Mouse (Mus musculus) small intestine, adult 2 months (tissue): Measurements from ENCODE around the gene Slc7a12.

ENCODE experiments used
- CTCF ChIP-seq: fragments of 200-500 bp; IDR thresholded peaks from 2 replicates; pipeline ENCODE4 v1.5.1; 2012; ENCODE audit warnings: low read depth, mild to moderate bottlenecking, control low read depth, inconsistent platforms, low read length, moderate library complexity, mixed read lengths; ENCODE audit not compliant: insufficient replicate concordance, insufficient read length; ENCODE audit errors: extremely low read depth
- POLR2A ChIP-seq: fragments of 200-500 bp; IDR thresholded peaks from 2 replicates; pipeline ENCODE4 v1.6.1; 2012; ENCODE audit warnings: low read depth, mild to moderate bottlenecking, control low read depth, inconsistent platforms, low read length, moderate library complexity

DNA sequence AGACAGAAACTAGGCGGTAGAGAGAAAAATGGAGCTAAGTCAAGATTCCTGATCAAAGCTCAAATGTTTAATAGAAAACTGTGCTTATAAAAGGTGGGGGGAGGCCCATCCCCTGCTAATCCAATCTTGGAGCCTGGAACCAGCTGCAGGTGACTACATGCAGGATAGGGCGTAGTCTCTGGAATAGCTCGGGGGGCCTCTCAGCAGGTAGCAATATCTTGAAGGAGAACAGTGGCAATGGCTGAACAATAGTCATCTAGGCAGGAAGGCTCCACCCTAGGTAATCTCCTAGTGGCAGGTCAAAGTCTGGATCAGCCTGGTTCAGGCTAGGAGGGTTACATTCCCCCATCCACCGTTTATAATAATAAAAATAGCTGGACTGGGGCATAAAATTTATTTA lies 34.5 kb upstream of the Slc7a12 start:
- TF ChIP-seq CTCF (no peak), POLR2A (no peak)
